Mouse (Mus musculus) embryo, embryonic 9.5 days (tissue): ENCODE measurements around the gene Rassf1.

ENCODE experiments used
- DNase-seq: peaks from one replicate; pipeline ENCODE4 v3.0.0-alpha.2; 2017; ENCODE audit errors: extremely low spot score

Rassf1 gene

GRCm38 (mm10) chr9:107579023-107579900, 27.9 kb downstream of the Rassf1 start:
- DNase-seq, result no peak

- DNase-seq, result peak; percentile 82
Measured at GRCm38 (mm10) chr9:107580501-107581317, 29.4 kb downstream of the Rassf1 start, which contains the start of gene Hyal3. Gene Hyal3 (plus strand): TSS chr9:107580818.

DNA sequence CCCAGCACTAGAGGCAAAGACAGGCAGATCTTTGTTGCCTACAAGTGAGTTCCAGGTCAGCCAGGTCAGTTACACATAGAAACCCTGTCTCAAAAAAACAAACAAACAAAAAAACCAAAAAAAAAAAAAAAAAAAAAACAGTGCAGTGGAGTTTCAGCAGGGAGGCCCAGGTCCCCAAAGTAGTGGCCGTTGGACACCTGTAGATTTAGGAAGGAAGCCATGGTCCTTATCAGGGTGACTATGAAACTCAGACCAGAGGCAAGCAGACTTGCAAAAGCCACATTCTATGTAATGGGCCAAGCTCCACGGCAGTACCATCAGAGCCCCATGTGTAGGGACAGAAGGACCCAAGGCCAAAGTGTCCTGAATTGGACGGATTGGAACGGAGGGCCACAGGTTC, 30.2 kb downstream of the Rassf1 start:
- no peak for DNase-seq

- DNase-seq, result no peak
Measured at GRCm38 (mm10) chr9:107582509-107583062, 31.2 kb downstream of the Rassf1 start.

DNA sequence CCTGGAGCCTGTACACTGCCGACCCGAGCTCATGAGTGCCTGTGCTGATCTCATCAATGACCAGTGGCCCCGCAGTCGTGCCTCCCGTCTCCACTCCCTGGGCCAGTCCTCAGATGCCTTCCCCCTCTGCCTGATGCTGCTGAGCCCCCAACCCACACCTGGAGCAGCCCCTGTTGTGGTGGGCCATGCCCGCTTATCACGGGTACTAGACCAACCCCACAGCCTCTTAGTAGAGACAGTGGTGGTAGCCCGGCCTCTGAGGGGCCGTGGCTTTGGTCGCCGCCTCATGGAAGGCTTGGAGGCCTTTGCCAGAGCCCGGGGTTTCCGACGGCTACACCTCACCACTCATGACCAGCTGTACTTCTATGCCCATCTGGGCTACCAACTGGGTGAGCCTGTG, 31.8 kb downstream of the Rassf1 start:
- no peak for DNase-seq

DNA sequence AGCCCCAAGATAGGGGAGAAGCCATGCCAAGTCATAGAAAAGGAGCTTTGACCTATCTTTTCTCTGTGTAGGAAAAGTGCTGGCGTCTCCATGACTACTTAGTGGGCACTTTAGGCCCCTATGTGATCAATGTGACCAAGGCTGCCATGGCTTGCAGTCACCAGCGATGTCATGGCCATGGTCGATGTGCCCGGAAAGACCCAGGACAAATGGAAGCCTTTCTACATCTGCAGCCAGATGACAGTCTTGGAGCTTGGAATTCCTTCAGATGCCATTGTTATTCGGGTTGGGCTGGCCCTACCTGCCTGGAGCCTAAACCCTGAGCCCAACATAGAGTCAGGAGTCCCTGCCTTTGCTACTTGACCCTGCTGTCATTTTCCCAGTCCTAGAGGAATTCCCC, 35.1 kb downstream of the Rassf1 start:
- DNase-seq, result no peak

- DNase-seq, result peak; percentile 95
Measured at GRCm38 (mm10) chr9:107586974-107587832, 35.8 kb downstream of the Rassf1 start, which contains the start of gene Ifrd2. Gene Ifrd2 (plus strand): TSS chr9:107587642.

DNA sequence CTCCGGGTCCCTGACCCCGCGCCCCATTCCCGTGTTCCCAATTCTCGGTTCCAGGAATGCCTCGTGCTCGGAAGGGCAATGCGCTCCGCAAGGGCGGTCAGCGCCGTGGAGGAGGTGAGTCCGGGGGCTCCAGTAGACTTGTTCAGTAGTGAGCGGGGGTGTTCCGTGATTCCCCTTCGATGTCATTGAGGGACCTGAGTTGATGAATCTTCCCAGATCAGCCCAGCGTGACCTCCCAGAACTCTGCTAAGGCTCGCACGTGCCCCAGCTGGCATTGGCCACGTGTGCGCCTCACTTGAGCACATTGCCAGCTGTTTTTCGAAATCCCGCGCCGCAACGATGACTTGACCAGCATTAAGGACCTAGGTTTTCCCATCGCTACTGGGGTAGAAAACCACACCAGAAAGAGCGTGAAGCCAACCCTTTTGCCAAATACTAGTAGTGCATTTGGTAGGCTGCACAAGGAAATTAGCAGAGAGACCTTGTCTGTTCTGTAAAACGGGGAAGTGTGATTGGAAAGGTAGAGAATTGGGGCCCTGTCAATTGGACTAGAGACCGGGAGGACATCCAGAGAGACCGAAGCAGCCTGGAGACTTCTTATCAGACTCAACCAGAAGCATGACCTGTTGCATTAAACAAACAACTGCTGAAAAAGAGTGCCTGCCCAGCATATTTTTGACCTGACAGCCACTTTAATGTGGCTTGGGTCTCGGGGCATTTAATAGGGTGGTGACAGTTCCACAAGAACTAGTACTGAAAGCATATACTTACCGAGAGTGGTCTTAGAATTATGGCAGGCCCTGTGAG, 36.7 kb downstream of the Rassf1 start:
- no peak for DNase-seq

DNA sequence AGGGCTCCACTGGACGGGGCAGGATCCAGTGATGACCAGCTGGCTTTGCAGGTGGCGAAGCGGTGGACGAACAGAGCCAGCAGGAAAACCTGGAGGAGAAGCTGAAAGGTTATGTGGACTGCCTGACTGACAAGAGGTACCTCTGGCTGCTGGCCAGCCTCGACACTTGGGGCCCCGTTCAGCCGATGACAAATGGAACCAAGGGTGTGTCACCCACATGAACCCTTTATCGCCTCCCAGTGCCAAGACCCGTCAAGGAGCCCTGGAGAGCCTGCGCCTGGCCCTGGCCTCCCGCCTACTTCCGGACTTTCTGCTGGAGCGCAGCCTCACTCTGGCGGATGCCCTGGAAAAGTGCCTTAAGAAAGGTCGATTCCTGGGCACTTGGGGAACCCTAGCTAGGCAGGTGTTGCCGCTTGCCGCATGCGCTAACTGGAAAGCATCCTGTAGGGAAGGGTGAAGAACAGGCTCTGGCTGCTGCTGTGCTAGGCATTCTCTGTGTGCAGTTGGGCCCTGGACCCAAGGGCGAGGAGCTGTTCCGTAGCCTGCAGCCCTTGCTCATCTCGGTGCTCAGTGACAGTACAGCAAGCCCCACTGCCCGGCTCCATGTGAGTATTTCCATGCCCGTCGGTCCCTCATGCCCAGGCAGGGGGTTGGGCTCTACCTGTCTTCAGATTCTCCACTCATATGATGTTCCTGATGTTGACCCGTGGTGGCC, 38.9 kb downstream of the Rassf1 start:
- no peak for DNase-seq

DNA sequence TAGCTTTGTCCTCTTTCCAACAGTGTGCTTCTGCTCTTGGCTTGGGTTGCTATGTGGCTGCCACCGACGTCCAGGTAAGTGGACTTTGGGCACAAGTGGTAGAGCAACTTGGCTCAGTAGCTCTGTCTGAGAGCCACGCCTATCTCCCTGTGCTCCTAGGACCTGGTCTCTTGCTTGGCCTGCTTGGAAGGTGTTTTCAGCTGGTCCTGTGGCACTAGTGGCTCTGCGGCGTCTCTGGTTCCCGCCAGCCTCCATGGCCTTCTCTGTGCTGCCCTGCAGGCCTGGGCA, 39.4 kb downstream of the Rassf1 start:
- no peak for DNase-seq

GRCm38 (mm10) chr9:107593101-107593976, 42.0 kb downstream of the Rassf1 start:
- no peak for DNase-seq

- DNase-seq, result no peak
Measured at GRCm38 (mm10) chr9:107594281-107595062, 43.1 kb downstream of the Rassf1 start.

DNA sequence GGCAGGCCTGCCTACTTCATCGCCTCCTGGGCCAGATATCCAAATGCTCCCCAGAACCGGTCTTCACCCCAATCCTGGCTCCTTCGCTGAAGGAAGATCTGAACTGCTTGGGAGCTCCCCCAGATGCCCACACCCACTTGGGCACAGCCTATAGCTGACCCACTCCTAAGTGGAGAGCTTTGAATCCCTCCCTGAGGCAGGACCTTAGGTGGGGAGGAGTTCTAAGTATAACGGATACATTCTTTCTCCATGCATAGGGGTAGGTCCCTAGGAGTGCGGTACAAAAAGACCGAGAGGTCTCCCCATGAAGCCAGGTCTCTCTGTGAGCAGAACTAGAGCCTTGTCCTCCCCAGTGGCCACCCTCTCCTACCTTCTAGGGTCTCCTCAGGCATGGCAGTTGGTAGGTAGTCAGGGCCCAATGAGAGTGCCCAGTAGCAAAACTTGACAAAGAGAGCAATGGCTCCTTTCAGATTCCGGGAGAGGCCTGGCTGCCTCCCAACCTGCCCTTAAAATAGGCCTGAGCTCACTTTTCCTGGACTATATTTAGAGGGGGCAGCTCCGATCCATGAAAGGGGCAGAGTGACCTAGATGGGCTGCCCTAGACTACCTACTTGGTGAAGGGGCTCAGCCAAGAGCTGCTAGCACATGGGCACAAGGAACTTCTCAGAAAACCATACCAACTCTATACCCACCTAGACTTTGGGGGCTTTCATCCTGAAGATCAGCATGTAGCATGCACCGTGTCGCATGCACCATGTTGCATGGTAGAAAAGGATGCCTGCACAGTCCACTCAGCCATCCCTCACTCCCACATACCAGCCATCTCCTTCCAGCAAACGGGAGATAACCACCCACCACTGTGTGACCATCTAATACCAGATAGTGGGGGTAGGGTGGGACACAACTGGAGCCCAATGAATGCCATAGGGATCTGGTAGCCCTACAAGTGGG, 45.5 kb downstream of the Rassf1 start:
- DNase-seq, result no peak

GRCm38 (mm10) chr9:107598385-107598784, 47.0 kb downstream of the Rassf1 start:
- DNase-seq, result no peak

DNA sequence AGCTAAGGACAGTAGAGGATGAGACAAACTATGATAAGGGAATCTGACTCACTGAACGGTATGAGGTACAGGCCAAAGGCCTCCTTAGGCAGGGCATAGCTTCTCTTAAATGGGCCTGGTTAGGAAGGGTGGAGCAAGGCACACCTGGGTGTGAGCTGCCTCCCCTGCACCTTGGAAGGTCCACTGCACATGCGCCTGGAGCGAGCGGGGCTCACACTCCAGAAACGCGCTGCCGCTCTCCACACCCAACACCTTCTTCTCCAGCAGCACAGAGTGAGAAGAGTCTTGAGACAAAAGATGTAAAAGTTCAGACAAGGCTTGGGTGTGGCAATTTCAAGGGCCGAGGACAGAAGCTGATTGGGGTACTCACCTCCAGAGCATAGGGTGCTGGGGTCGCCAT, 48.1 kb downstream of the Rassf1 start:
- DNase-seq, result no peak

DNA sequence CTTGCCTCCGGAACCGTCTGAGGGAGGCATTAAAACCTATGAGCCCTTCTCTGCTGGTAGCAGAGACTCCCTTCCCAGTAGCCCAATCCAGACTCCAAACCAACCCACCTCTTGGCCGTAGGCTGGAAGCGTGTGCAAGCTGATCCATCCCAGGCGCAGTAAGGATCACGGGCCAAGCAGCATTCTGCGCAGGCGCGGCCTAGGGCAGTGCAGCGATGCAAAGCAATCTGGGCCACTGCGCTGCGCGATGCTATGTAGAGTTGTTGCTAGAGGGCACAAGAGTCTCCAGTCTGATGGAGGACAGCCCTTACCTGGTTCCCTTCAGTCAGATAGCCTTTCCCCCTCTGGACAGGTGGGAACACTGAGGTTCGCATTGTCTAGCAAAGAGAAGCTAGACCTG, 48.5 kb downstream of the Rassf1 start:
- no peak for DNase-seq

DNA sequence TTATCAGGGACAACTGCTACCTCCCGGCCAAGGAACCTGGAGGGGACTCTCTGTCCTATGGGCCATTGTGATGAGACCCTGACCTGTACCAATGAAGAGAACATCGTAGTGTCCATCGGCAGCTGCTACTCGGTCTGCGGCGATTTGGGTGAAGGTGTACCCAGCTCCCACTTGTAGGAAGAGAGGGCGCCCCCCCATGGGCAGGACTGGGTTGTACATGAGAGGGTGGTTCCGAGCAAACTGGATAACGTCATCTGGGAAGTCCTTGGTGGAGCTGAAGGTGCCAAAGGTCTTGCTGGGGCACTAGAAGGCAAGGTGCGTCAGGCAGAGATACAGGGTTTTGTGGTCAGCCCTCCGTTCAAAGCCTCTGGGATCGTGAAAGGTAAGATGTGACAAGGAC, 49.4 kb downstream of the Rassf1 start:
- DNase-seq, result no peak
